Mouse (Mus musculus) liver, adult 2 months (tissue): ENCODE results near the gene B020031M17Rik.
"Not testable (repeated sequence)": the region's sequence is repeated elsewhere in the genome, so short reads cannot be mapped to it uniquely, and the experiment has no call there.

ENCODE experiments used
- CTCF ChIP-seq: fragments of 200-500 bp; IDR thresholded peaks from 2 replicates; pipeline ENCODE4 v1.5.1; 2011; ENCODE audit warnings: low read depth, low read length, control low read depth
- POLR2A ChIP-seq: fragments of 200-500 bp; IDR thresholded peaks from 2 replicates; pipeline ENCODE4 v1.6.1; 2011; ENCODE audit warnings: low read length, control low read depth; ENCODE audit not compliant: insufficient read depth; ENCODE audit errors: extremely low read depth

DNA sequence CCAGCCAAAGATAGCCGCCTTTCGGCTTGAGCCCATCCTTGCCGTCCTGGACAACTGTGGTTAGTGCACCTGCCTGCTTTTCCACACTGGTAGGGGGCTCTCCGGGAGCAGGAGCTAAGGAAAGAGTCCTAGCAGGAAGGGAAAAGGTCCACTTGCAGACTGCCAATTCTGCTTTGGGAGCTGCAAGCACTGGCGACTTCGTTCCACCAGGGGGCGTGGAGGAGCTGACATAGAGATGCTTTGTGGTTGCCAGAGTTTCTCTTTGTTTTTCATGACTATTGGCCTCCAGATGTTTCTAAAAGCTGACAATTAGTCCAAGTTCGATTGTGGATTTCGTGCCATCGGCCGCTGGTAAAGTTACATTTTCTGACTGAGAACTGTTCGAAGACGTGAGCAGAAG lies 18.6 kb upstream of the B020031M17Rik start:
- TF ChIP-seq CTCF, POLR2A: not testable (repeated sequence)
